Mouse (Mus musculus) heart, adult 18-20 months (tissue): ENCODE measurements around the gene Pex26. TPM values are rescaled to one million over a fixed set of nuclear protein-coding genes. Genes with fewer than 3 reads are reported as not detected.
A peak's percentile ranks its signal among the peaks of the same experiment; 100 is the strongest.

Experiments
- DNase-seq, 2 experiments: peaks; one replicate each; pipeline ENCODE4 v3.0.0; 2021 to 2022; ENCODE audit warnings: mixed read lengths in 1 of 2
- total RNA-seq, 2 experiments: library from RNA; stranded (reverse); gene quantifications; 2 replicates each; pipeline ENCODE4 v1.2.3; 2021

The Pex26 gene
- total RNA-seq, 2 experiments from 2014 or later = 6.7 to 7.9 TPM

DNA sequence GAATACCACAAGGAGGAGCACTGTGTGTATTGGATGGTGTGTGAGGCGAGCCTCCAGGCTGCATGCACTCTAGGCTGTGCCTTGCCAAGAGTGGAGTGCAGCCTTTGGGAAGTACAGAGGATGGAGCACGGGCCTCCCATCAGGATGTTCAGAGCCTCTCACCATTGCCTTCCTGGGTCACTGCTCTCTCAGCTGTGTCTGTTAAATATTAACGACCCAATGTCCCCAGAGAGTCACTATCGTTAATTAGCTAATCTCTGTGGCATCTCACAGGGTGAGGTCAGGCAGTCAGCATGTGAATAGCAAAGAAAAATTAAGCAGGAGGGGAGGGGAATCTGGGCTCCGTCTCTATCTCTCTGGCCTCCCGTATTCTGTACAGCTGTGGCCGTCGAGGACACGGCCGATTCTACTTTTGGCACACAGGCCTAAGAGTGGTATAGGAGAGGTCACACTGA lies 17.3 kb upstream of the Pex26 start:
- DNase-seq = no peak

- no peak for DNase-seq
Observed at GRCm38 (mm10) chr6:121167381-121167975, 16.0 kb upstream of the Pex26 start.

- peak; percentile 87 to 90 for DNase-seq
Observed at GRCm38 (mm10) chr6:121171102-121171501, 12.4 kb upstream of the Pex26 start.

DNA sequence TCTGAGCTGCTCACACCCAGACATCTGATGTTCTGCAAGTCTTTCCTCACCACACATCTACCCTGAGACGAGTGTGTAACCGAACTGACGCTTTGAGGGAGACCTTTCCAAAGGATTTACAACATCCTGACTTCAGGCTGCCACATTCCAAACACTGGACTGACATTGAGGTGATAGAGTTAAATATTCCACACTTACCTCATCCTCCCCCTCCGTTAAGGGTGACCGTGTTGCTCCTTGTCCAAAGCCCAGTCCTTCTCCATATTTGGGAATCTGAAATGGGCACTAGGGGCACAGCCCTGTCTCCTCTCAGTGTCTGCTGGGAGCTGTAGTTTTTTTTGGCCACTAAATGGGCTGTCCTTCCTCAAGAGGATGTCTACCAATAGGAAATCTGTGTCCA lies 10.0 kb upstream of the Pex26 start:
- peak in 1 of 2 experiments; percentile 53 for DNase-seq

DNA sequence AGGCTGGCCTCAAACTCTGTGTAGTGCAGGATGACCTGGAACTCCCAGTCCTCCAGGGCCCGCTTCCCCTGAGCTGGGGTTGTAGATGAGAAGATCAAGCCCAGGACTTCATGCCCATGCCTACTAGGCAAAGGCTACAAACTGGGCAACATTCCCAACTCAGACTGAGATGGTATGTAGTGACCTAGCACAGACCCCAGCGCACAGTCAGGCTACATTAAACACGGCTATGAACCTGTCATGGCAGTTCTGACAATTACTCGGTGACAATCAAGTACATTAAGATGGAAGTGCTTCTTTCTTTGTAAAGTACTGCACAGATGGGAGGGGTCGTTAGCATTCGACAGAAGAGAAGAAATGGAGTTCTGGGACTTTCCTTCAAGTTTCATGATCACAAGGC lies 8.7 kb upstream of the Pex26 start:
- no peak for DNase-seq

DNA sequence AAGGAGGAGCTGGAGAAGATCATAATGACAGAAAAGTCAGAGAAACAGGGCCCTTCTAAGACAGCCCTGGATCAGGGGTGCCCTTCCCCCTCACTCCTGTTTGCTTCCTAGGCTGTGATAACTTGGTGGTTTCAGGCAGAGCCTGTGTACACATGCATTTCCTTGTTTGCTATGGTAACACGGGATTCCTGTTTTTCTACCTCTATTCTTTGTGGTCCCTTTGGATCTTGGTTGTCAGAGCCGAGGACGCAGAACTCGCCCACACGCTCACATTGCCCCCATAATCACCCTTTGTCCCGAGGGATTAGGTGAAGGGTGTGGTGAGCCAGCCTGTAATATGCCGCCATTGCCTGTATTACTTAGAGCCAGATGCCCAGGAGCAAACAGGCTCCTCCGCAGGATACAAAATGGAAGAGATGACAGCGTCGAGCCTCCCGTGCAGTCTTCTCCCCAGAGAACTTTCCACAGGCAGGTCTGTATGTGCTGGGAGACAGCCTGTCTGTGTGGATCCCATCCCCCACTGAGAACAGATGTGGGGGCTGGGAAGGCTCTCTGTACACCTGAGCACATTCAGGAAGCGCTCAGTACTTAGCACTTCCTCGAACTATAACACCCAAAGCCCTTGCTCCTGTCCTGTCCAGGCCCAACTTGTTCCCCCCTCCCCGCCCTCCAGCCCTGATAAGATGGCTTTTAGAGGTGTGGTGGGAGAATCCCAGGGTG lies 7.3 kb upstream of the Pex26 start:
- no peak for DNase-seq

- DNase-seq = no peak
Observed at GRCm38 (mm10) chr6:121176731-121177098, 6.8 kb upstream of the Pex26 start.

- no peak for DNase-seq
Observed at GRCm38 (mm10) chr6:121177118-121177708, 6.3 kb upstream of the Pex26 start.

GRCm38 (mm10) chr6:121178700-121179358 lies 4.6 kb upstream of the Pex26 start:
- peak; percentile 65 to 85 for DNase-seq

DNA sequence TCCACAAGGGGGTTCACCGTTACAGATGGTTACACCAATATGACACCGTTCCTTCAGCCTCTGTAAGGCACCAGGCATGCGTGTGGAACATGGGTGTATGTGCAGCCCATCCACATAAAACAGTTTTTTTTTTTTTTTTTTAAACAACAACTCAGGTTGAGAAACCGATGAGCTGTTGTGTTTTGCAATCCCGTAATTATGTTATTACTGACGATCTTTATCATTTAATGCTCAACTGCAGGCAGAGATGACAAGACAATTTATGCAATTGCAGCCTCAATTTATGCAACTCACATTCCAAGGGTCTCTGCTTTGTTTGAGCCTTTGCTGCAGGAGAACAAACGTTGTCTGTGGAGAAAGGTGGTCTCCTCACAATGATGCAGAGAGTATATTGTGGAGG lies 3.6 kb upstream of the Pex26 start:
- no peak for DNase-seq

- peak; percentile 67 to 72 for DNase-seq
Observed at GRCm38 (mm10) chr6:121184198-121185140, 1.0 kb downstream of the Pex26 start.

- DNase-seq = no peak
Observed at GRCm38 (mm10) chr6:121185232-121185631, 1.8 kb downstream of the Pex26 start.

GRCm38 (mm10) chr6:121191261-121192009 lies 8.0 kb downstream of the Pex26 start:
- DNase-seq = no peak

DNA sequence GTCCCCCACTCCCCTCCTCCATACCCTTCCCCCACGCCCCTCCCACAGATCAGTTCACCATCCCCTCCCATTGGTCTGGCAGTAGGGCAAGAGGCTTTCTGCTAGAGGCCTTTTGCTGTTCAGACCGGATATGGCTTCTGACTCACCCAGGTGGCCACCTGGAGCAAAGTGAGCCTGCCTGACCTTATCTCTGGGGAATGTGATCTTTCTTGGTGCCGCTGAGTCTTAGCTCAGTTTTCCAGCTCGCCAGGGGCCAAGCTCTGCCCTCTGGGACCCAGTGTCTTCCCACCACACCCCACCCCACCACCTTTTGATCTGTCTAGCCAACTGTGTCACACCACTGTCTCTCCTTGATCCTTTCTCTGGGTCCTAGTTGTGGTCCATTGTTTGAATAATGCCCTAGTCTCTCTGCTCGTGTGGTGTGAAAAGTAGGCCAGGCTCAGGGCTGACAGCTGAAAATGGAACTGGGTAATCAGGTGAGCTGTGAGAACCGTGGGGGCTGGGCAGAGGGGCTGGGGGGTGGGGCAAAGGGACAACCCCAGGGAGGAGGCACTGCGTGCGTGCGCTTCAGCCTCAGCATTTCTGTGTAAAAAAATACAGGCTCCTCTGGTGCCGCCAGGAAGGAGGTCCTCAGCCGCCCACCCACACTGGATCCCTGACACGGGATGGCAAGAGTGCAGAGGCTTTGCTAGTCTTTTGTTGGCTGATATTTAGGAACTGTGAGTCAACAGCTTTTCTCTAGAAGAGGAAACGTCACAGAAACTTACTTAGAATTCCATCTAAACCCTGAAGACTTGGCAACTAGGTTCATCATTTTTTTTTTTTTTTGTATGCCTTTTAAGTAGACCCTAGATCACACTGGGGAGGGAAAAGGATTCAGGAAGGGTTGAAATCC lies 10.8 kb downstream of the Pex26 start:
- DNase-seq = no peak

GRCm38 (mm10) chr6:121194956-121195731 lies 11.7 kb downstream of the Pex26 start:
- DNase-seq = no peak

DNA sequence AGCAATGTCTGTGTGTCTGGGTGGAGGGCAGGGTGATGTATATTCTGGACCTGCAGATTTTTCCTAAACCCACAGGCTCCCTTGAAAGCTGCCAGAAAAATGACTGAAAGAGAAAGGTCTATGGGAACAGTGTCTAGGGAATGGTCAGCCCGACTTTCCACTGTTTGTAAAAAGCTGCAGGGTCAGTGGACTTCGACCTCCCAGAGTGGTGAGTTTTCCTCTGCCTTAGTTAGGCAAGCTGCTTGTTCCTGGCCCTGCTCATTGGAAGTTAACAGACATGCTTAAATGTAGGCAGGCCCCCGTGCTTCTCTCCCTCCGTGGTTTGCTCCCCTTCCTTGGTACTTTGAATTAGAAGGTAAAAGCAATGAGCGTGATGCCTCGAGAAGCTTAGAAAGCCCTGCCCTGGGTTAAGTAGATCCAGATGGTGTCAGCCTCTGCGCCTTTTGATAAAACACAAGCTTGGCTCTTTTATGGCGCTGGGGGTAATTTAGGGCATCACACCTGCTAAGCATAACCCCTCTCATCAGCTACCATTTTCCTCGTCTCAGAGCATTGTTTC lies 14.4 kb downstream of the Pex26 start:
- no peak for DNase-seq

GRCm38 (mm10) chr6:121200458-121200857 lies 17.0 kb downstream of the Pex26 start:
- no peak for DNase-seq

DNA sequence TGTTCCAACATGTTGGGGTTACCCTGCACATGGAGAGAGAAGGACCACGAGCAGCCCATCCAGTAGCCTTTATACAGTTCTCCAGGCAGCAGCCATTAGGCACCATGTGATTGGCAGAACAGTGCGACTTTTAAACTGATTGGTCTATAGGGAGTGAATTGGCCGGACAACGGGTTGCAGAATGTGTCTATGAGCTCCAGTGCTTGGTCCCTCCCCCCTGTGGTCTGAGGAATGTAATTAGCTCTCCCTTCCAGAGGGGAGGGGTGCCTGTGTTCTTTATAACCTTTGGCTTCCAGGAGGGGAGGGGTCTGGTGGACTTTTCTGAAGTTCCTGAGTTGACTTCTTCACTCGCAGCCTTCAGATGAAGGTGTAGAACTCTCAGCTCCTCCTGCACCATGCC lies 18.6 kb downstream of the Pex26 start:
- no peak for DNase-seq

DNA sequence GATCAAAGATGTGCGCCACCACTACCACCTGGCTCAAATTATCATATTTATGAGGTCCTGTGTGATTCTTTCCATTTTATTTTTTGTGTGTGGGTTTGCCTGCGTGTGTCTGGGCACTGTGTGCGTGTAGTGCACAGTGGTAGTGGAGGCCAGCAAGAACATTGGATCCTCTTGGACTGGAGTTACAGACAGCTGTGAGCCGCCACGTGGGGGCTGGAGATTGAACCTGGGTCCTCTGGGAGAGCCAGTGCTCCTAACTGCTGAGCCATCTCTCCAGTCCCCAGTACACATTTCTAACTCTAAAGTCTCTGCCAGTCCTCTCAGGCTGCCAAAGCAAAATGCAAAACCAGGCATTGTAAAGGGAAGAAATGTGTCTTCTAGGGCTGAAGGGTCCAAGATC lies 23.0 kb downstream of the Pex26 start:
- DNase-seq = no peak
